Mouse (Mus musculus) CH12.LX (cell line): ENCODE results near the gene Txndc16.

Experiments
- CTCF ChIP-seq, 2 experiments: IDR thresholded peaks in 1 of 2; conservative IDR thresholded peaks in 1 of 2; 2 replicates each; pipeline ENCODE4 v1.5.1; 2011 to 2012; ENCODE audit warnings: low read depth in 2 of 2, low read length in 2 of 2, improper control_type of control experiment in 1 of 2, inconsistent platforms in 1 of 2, mild to moderate bottlenecking in 1 of 2, moderate library complexity in 1 of 2
- KAT2A ChIP-seq: IDR thresholded peaks from 2 replicates; pipeline ENCODE4 v1.6.1; 2012; ENCODE audit warnings: low read length, improper control_type of control experiment, inconsistent platforms; ENCODE audit not compliant: insufficient replicate concordance
- MAX ChIP-seq: IDR thresholded peaks from 2 replicates; pipeline ENCODE4 v1.6.1; 2011; ENCODE audit warnings: low read length, improper control_type of control experiment
- NELFE ChIP-seq: IDR thresholded peaks from 2 replicates; pipeline ENCODE4 v1.6.1; 2011; ENCODE audit warnings: low read depth, low read length, improper control_type of control experiment
- POLR2A ChIP-seq: IDR thresholded peaks from 2 replicates; pipeline ENCODE4 v1.6.1; 2011; ENCODE audit warnings: low read depth, mild to moderate bottlenecking, improper control_type of control experiment, low read length
- RCOR1 ChIP-seq: conservative IDR thresholded peaks from 2 replicates; pipeline ENCODE4 v1.6.1; 2012; ENCODE audit warnings: low read depth, mild to moderate bottlenecking, inconsistent platforms, low read length, improper control_type of control experiment

DNA sequence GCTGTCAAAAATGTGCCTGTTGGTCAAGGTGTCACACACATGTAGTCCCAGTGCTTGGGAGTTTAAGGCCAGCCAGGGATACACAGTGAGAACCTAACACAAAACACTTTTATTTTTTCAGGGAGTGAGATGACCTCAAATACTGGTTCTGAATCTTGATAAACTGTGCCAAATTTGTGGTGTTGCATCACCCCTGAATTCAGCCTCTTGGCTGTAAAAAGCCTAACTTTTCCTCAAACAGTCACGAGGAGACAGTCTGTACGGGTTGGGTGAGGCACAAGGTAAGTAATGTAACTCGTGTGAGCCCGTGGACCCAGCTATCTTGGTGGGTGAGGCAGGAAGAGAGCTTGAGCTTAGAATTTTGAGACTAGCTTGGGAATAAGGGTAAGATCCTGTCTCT is 130.1 kb downstream of the Txndc16 start:
- TF ChIP-seq CTCF (conservative IDR thresholded peaks at IDR 0.05 in 1 of 2, IDR thresholded peaks at IDR 0.05 in 1 of 2; ENCODE audit: low read depth in 2 of 2, low read length in 2 of 2) (no peak), MAX (no peak), POLR2A (no peak), NELFE (no peak), RCOR1 (no peak), KAT2A (no peak)
